Mouse (Mus musculus) skeletal muscle tissue, postnatal 0 days (tissue): ENCODE results near the gene Fbxo5. TPM values are rescaled to one million over a fixed set of nuclear protein-coding genes. Genes with fewer than 3 reads are reported as not detected.

Experiments used
- polyA plus RNA-seq: library from polyadenylated mRNA; unstranded; fragments of >200 nt; fragmentation: Nextera tagmentation; extraction: Ambion mirVana; gene quantifications from 2 replicates; pipeline ENCODE4 v1.2.1, GENCODE M21; 2015

Fbxo5 gene
- polyA plus RNA-seq: 9.1 and 11.5 TPM in 2 replicates

GRCm38 (mm10) chr10:5805243-5805730 lies at the start of gene Fbxo5:
TSS of gene Fbxo5 (minus strand) at chr10:5805600.

GRCm38 (mm10) chr10:5823740-5824491 lies 18.5 kb upstream of the Fbxo5 start, which contains the start of gene Mtrf1l:
TSS of gene Mtrf1l (minus strand) at chr10:5823910.

Other genes with a start within 250 kb of the Fbxo5 start
- 6.3 and 7.3 TPM in 2 replicates for gene Myct1, start 211.8 kb downstream of the Fbxo5 start, polyA plus RNA-seq
- gene Vip, start 166.4 kb downstream of the Fbxo5 start, polyA plus RNA-seq: not detected in 2 replicates
- gene Mtrf1l, start 18.3 kb upstream of the Fbxo5 start, polyA plus RNA-seq: 11.0 and 11.3 TPM in 2 replicates
- 0.32 and 0.45 TPM in 2 replicates for gene Rgs17, start 116.8 kb upstream of the Fbxo5 start, polyA plus RNA-seq